Mouse (Mus musculus): ENCODE data around the gene Ank3.

DNA sequence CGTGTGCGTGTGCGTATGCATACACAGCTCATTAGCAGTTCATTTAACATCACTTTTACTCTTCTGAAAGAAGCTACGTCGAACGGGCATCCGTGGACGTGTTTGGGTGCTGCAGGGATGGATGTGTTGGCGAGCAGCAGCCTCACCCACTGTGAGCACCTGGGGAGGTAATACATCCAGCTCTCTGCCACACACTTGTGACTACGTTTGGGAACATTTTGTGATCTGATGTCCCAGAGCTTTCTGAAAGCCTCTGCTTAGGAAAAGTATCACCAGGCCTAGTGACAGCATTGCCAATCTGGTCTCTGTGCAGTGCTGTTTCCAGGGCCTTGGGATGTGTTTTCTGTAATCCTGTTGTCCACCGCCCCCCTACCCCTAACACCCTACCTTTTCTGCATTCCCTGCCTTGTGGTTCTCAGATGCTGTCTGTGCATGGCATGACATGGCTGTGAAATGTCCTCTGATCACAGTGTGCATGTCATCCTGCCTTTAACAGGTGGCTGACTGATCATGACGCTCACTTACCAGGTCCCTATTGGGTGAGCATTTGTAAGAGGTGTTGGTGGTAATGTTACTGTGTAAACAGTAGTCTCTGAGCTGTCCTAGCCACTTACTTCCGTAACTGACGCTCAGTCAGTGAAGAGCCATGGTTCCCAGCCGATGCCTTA, 178.6 kb downstream of the Ank3 start:
- TF ChIP-seq CTCF (IDR thresholded peaks at IDR 0.05; ENCODE audit: insufficient read depth, low read length) (no peak), POLR2A (IDR thresholded peaks at IDR 0.05; ENCODE audit: borderline replicate concordance, extremely low read depth, low read depth, low read length) (no peak)

Data from lung, adult 2 months (tissue).